Mouse (Mus musculus) midbrain, embryonic 14.5 days (tissue): Measurements from ENCODE around the gene Eml3. TPM values are rescaled to one million over a fixed set of nuclear protein-coding genes. Genes with fewer than 3 reads are reported as not detected.
A peak's percentile ranks its signal among the peaks of the same experiment; 100 is the strongest.

ENCODE experiments used
- ATAC-seq: fragments of 200-750 bp; cut with Nextera tagmentation; 2 replicates; pipeline ENCODE4 v1.8.0; 2017; ENCODE audit warnings: moderate number of reproducible peaks, moderate library complexity; ENCODE audit not compliant: low FRiP score, low TSS enrichment
- DNase-seq: peaks from one replicate; pipeline ENCODE4 v3.0.0-alpha.2; 2015
- H3K27ac ChIP-seq: fragments of 300-500 bp; sonication (generic); replicated peaks from 2 replicates; pipeline ENCODE4 v1.5.1; 2014; ENCODE audit warnings: mild to moderate bottlenecking, low read depth, low read length, moderate library complexity
- H3K27me3 ChIP-seq: fragments of 300-500 bp; sonication (generic); 2 replicates; pipeline ENCODE4 v1.6.1; 2014; ENCODE audit warnings: low read length, control low read depth, mixed read lengths; ENCODE audit not compliant: control insufficient read depth, insufficient read depth
- H3K36me3 ChIP-seq: fragments of 300-500 bp; sonication (generic); 2 replicates; pipeline ENCODE4 v1.6.1; 2014; ENCODE audit warnings: low read length, control low read depth; ENCODE audit not compliant: control insufficient read depth, insufficient read depth
- H3K4me1 ChIP-seq: fragments of 300-500 bp; sonication (generic); 2 replicates; pipeline ENCODE4 v1.6.1; 2014; ENCODE audit warnings: mild to moderate bottlenecking, antibody characterized with exemption, low read length, control low read depth; ENCODE audit not compliant: control insufficient read depth, insufficient read depth
- H3K4me2 ChIP-seq: fragments of 300-500 bp; sonication (generic); 2 replicates; pipeline ENCODE4 v1.6.1; 2014; ENCODE audit warnings: mild to moderate bottlenecking, low read length, moderate library complexity
- H3K4me3 ChIP-seq: fragments of 300-500 bp; sonication (generic); replicated peaks from 2 replicates; pipeline ENCODE4 v1.5.1; 2014; ENCODE audit warnings: low read depth, low read length
- H3K9ac ChIP-seq: fragments of 300-500 bp; sonication (generic); replicated peaks from 2 replicates; pipeline ENCODE4 v1.6.1; 2014; ENCODE audit warnings: mild to moderate bottlenecking, low read length, moderate library complexity
- H3K9me3 ChIP-seq: fragments of 300-500 bp; sonication (generic); 2 replicates; pipeline ENCODE4 v1.6.1; 2016; ENCODE audit warnings: low read length, control low read depth, mixed read lengths; ENCODE audit not compliant: control insufficient read depth
- WGBS: fragments of 180-500 bp; shearing (Covaris S2); extraction: QIAGEN DNeasy Blood & Tissue Kit; methylation state at CpG from one replicate; pipeline ENCODE4 v1.1.7; 2014; 5-methylcytosine and 5-hydroxymethylcytosine counted together
- polyA plus RNA-seq: library from polyadenylated mRNA; unstranded; fragments of >200 nt; fragmentation: Nextera tagmentation; extraction: Ambion mirVana; gene quantifications from 2 replicates; pipeline ENCODE4 v1.2.1, GENCODE M21; 2014

Eml3 gene
- polyA plus RNA-seq, 1 experiment from 2014 or later: 5.5 TPM

DNA sequence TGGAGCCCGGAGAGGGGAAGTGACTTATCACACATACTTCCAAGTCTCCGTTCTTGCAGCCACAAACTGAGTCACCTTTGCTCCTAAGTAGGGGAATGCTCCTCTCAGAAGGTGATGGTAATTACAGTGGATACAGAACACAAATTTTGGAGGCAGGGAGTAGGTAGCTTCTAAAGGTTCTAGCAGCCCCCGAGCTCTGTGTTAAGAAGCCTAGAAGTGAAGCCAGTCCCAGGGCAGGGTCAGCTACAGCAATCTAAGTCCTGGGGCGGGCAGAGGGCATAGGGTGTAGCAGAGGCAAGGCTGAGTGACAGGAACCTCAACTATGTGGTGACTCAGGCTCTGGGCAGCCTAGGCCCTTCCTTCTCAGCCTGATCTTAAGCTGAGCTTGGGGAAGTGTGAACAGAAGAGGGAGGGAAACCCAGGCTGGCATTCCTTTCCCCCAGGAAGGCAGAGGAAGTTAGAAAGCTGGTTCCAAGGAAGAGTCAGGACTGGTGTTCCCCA, 53.8 kb downstream of the Eml3 start:
- ATAC-seq: no peak
- no peak overlapping the region for H3K9ac ChIP-seq
- H3K27me3 ChIP-seq: peaks cover 8% of the 10 kb centered on the region; the same call in 1 of the 2 replicates

DNA sequence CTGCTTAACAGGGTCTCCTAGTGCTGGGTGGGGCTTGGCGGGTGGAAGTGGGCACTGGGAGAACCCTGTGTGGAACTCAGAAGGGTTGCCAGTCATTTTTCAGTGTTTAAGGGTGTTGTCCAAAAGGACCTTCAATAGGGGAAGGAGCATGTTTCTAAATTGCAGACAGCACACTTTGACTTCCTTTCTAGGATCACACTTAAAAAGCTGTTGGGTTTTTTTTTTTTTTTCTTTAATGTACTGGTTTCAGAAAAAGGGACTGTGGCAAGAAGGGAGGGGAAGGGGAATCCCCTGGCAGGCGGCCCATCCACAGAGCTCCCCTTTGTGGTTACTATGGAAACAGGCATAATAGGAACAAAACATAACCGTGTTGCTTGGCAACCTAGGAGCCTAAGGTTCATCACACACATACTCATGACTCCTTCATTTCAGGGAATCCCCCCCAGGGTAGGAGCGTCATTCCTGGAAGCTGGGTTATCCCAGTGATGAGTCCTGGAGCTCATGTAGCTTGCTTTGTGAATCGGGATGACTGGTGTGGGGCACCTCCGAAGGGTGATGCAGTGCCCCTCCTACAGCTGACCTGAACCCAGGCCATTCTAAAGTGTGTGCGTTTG, 55.0 kb downstream of the Eml3 start:
- peaks cover 20% of the 10 kb centered on the region for H3K27me3 ChIP-seq
- DNase-seq (peak; percentile 93), ATAC-seq (peak; percentile 81)
- no peaks in the 10 kb centered on the region for H3K9me3 ChIP-seq
- WGBS: 0% methylated on average over 7 of the region's 7 CpGs
- H3K36me3 ChIP-seq: peaks cover 25% of the 10 kb centered on the region
- H3K4me2 ChIP-seq: peak overlapping the region; percentile 38
- H3K27ac ChIP-seq: peak overlapping the region; percentile 62
- H3K4me3 ChIP-seq: no peak overlapping the region
- peaks cover 35% of the 10 kb centered on the region for H3K4me1 ChIP-seq
- H3K9ac ChIP-seq: no peak overlapping the region

More for the DNA sequence above, 53.8 kb downstream of the Eml3 start:
- no peak overlapping the region for H3K4me3 ChIP-seq
- 54% methylated on average over 4 of the region's 4 CpGs for WGBS
- no peak for DNase-seq
- no peak overlapping the region for H3K27ac ChIP-seq
- peaks cover 36% of the 10 kb centered on the region for H3K36me3 ChIP-seq
- peaks cover 31% of the 10 kb centered on the region for H3K4me1 ChIP-seq
- H3K9me3 ChIP-seq: no peaks in the 10 kb centered on the region
- no peak overlapping the region for H3K4me2 ChIP-seq

DNA sequence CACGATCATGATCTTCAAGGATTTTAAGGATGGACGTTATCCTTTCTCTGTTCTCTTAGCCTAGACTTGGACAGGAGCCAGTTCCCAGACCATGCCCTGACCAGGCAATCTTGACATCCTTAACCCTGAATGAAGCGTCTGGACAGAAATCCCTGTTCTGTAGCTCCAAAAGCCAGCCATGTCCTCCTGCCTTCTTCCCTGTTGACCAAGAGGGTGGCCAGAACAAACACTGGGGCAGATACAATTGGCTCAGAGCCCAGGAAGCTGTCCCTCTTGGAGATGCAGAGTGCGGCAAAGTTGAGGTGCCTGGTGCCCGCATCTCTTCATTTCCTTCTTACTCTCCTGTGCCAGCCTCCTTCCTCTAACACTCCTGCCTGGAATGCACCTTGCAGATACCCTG, 56.5 kb downstream of the Eml3 start:
- ATAC-seq: no peak
- H3K4me1 ChIP-seq: peaks cover 49% of the 10 kb centered on the region
- no peaks in the 10 kb centered on the region for H3K9me3 ChIP-seq
- no peak overlapping the region for H3K4me3 ChIP-seq
- H3K27ac ChIP-seq: no peak overlapping the region
- no peak overlapping the region for H3K9ac ChIP-seq
- H3K27me3 ChIP-seq: peaks cover 34% of the 10 kb centered on the region
- WGBS: 70% methylated on average over 5 of the region's 5 CpGs
- no peak for DNase-seq
- no peak overlapping the region for H3K4me2 ChIP-seq
- peaks cover 14% of the 10 kb centered on the region for H3K36me3 ChIP-seq

DNA sequence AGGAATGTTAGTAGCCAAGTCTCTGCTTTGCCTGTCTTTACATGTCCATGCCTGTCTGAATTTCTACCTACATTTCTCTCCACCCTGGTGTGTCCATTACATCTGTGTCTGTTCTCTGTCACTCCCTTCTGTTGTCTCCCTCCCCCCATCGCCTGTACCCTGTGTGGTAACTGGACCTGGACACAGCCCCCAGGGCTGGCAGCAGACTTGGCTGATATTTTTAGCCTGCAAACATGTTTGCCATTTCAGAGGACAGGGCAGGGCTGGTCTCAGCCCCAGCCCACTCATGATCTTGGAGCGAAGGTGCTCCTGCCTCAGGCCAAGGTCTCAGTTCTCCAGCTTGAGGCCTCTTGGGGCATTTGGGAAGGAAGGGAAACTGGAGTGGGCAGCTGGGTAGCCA, 58.5 kb downstream of the Eml3 start:
- Histone ChIP-seq H3K36me3 (peaks cover 3% of the 10 kb centered on the region; the same call in 1 of the 2 replicates), H3K4me3 (no peak overlapping the region), H3K27me3 (peaks cover 40% of the 10 kb centered on the region), H3K9me3 (no peaks in the 10 kb centered on the region), H3K27ac (no peak overlapping the region), H3K9ac (no peak overlapping the region), H3K4me2 (no peak overlapping the region), H3K4me1 (peaks cover 49% of the 10 kb centered on the region)
- WGBS: 48% methylated on average over 2 of the region's 2 CpGs
- DNase-seq (no peak), ATAC-seq (no peak)

DNA sequence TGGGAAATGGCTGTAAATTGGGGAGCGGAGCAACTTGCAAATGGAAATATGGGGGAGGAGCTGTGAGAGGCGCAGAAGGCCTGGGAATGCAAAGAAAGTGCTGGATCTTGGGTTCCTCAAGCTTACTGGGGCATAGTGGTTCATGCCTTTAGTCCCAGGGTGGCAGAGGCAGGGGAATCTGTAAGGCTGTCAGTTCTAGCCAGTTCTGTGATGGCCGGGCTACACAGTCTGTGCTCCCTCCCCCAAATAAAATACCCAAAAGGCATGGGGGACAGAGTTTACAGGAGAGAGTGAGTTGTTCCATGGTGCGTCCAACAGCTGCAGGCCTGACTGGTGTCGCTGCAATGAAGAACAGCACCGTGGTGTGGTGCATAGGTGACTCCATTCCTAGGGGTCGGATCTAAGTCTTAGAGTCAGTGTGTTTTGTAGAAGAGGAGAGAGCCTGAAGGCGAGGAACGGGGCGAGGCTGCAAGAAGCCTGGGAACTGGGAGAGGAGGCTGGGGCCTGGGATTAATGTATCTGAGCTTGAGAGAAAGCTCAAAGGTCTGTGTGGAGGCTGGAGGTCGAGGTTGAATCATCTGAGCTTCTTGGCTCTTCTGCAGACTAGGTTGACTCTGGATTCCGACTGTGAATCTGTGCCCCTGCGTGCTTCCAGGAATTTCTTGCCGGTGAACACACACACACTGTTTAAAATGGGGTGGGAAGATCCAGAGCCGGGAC, 59.2 kb downstream of the Eml3 start:
- no peak overlapping the region for H3K27ac ChIP-seq
- peak overlapping the region; percentile 40 for H3K4me3 ChIP-seq
- ATAC-seq: no peak
- 13% methylated on average over 15 of the region's 15 CpGs for WGBS
- DNase-seq: no peak
- no peak overlapping the region for H3K9ac ChIP-seq
- H3K9me3 ChIP-seq: no peaks in the 10 kb centered on the region
- peaks cover 40% of the 10 kb centered on the region for H3K27me3 ChIP-seq
- peaks cover 42% of the 10 kb centered on the region for H3K4me1 ChIP-seq
- H3K4me2 ChIP-seq: peak overlapping the region; percentile 78
- no peaks in the 10 kb centered on the region for H3K36me3 ChIP-seq

DNA sequence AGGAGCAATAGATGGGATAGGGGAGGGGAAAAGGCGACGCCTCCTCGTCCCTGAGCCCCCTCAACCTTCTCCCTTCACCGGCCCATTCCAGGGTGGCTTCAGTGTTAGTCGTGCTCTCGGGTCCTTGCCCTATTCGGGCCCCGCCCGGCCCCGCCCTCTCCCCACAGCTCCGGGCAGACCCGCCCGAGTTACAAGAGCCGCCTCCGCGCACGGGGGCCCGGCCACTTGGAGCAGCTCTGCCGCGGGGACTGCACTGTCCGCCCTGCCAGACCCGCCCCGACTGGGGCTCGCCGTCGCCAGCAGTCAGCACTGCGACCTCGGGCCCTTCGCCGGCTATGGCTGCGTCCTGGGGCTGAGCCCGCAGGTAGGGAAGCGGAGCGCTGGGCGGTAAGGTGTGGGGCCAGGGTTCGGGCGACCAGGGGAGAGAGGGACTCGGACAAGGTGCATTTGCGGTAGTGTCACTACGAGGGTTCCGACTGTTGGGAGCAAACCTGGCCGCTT, 59.8 kb downstream of the Eml3 start, which contains the start of gene Ahnak:
TSS of gene Ahnak (plus strand) at position 219 of the 501 bp plus-strand sequence.
- no peaks in the 10 kb centered on the region for H3K9me3 ChIP-seq
- peaks cover 37% of the 10 kb centered on the region for H3K4me1 ChIP-seq
- no peaks in the 10 kb centered on the region for H3K36me3 ChIP-seq
- no peak within 1 kb of the TSS for H3K27ac ChIP-seq
- peak within 1 kb of the TSS; percentile 78 for H3K4me2 ChIP-seq
- H3K4me3 ChIP-seq: peak within 1 kb of the TSS; percentile 40
- DNase-seq: peak; percentile 46
- under 1% methylated on average over 42 of the region's 42 CpGs for WGBS
- ATAC-seq: peak; percentile 12; the same call in 1 of the 2 replicates
- peak within 1 kb of the TSS; percentile 51 for H3K9ac ChIP-seq
- peaks cover 40% of the 10 kb centered on the region for H3K27me3 ChIP-seq

DNA sequence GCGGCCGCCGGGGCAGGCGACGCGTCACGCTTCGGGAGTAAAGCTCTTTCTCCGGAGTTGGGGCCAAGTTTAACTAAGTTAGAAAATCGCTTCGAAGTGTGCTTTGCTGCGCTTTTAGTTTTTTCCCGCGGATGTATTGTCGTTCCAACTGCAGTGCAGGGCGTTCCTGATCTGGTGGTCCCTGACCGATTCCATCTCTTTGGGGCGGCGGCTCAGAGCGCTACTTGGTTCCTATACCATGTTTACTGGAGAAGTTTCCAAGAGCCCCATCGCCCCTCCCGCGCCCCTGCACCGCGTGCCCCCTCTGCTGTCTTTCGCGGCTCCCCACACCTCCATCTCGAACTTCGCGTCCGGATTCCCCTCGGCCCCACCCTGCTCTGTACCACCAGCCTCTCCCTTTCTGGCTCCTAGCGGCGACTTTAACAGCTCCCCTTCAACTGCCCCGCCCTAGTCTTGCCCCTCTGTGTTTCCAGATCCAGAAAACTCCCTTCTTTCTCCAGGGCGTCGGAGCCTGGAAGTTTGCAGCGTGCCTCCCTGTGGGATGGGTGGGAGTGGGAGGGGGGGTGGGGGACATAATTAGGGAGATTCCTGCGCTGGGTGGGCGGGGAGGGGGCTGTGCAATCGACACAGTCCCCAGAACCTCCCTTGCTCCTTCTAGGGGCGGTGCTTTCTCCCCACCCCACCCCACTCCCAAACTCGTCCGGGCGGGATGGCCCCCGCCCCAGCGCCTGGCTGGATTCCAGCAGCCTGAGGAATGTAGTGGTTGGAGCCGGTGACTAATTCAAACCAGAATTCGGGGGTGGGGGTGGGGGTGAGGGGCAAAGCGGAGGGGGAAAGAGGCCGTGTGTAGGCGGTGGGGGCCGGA, 60.4 kb downstream of the Eml3 start:
- peaks cover 40% of the 10 kb centered on the region for H3K27me3 ChIP-seq
- ATAC-seq (peak; percentile 51), DNase-seq (peak; percentile 67)
- H3K9ac ChIP-seq: peak overlapping the region; percentile 51; the same call in 1 of the 2 replicates
- H3K4me3 ChIP-seq: peak overlapping the region; percentile 40
- peak overlapping the region; percentile 78 for H3K4me2 ChIP-seq
- peaks cover 30% of the 10 kb centered on the region for H3K4me1 ChIP-seq
- no peaks in the 10 kb centered on the region for H3K36me3 ChIP-seq
- no peak overlapping the region for H3K27ac ChIP-seq
- WGBS: under 1% methylated on average over 53 of the region's 53 CpGs
- no peaks in the 10 kb centered on the region for H3K9me3 ChIP-seq

DNA sequence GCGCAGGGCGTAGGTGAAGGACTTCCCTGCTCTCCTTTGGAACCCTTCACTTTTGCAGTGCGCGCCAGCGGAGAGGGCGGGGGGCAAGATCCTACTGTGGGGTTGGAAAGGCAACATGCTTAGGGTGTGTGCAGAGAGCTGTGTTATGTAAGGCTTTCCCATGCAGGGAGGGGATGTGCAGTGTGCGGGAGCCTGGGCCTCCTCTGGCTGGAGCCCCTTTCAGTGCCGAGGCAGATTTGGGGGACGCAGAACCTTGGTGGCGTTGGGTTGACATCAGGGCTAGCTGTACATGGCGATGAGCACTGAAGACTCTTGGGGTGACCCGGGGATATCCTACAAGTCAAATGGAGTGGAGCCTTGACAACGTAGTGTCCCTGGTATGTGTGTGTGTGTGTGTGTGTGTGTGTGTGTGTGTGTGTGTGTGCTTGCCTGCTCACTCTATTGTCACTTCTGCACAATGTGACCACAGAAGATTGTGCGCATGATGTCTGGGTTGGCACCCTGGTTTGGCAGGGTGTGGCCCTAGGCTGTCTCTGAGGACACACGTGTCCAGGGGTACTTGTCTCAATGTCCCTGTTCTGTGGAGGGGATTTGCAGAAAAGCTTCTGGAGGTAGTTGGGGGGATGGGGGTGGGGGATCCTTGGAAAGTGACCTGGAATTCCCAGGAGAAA, 61.2 kb downstream of the Eml3 start:
- Histone ChIP-seq H3K4me3 (peak overlapping the region; percentile 40), H3K9me3 (no peaks in the 10 kb centered on the region), H3K9ac (peak overlapping the region; percentile 36; the same call in 1 of the 2 replicates), H3K27ac (no peak overlapping the region), H3K27me3 (peaks cover 40% of the 10 kb centered on the region), H3K36me3 (no peaks in the 10 kb centered on the region), H3K4me1 (peaks cover 22% of the 10 kb centered on the region), H3K4me2 (peak overlapping the region; percentile 78)
- WGBS: 19% methylated on average over 15 of the region's 15 CpGs
- DNase-seq (no peak), ATAC-seq (peak; percentile 41)
